Mouse (Mus musculus): Measurements from ENCODE around the gene Abtb1.

Abtb1 gene

DNA sequence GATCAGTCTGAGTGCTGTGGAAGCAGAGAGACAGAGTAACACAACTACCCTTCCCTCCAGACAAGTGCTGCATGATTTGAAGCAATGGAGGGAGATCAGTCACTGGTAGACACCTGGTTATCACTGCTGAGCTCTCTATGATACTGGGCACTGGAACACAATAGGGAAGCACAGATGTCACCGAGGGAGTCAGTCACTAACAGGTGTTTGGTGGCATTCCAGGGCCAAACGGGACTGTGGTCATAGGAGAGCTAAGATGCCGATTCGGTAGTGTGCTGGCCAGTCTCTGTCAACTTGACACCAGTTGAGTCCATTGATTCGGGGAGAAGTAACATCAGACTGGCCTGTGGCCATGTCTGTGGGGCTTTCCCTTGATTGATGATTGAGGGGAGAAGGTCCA is 12.7 kb upstream of the Abtb1 start:
- DNase-seq (ENCODE audit: low spot score) = no peak

DNA sequence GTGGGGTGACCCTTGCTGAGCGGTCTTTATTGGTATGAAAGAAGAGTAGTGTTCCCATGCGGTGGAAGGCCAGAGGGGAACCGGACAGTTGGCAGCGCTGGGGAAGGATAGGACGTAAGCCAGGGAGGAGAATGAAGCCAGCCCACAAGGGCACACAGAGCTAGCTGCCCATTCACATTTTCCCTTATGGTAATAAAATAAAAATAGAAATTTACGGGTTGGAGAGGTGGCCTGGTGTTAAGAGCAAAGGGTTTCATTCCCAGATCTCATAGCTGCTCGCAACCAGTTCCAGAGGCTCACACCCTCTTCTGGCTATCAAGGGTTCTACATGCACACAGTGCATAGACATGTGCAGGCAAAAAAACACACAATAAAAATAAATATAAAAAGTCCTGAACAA is 8.2 kb upstream of the Abtb1 start:
- no peak for DNase-seq (ENCODE audit: low spot score)

DNA sequence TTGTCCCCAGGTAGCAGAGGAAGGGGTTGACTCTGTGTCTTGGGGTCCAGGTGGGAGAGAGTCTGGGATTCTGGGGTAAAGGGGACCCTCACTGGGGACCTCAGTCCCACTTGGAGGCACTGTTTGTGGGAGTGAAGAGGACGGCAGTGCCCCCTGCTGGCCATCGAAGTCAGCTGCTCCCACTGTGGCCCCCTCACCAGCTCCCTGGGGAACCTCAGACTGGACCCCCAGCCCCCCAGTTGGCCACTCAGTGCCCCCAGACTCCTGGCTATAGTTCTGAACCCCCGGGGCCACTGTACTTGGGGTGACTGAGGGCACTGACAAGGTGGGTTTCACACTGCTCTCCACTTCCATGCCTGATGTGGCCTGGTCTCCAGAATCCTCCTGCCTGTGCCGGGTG is 7.5 kb upstream of the Abtb1 start:
- no peak for DNase-seq (ENCODE audit: low spot score)

DNA sequence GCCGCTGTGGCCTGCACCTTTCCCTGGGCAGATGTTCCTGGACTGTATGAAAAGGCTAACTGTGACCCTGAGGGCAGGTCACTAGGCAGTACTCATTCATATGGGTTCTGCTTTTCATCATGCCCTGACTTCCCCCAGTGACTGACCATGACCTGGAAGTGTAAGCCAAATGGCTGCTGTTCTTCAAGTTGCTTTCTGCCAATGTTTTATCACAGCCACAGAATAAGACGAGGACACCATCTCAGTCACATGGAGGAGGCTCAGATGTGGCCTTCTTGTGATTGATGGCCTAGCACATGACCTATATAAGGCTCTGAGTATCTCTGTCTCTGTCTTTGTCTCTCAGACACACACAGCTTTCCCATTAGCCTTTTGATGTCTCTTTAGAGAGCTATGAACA is 5.8 kb upstream of the Abtb1 start:
- DNase-seq (ENCODE audit: low spot score) = no peak

DNA sequence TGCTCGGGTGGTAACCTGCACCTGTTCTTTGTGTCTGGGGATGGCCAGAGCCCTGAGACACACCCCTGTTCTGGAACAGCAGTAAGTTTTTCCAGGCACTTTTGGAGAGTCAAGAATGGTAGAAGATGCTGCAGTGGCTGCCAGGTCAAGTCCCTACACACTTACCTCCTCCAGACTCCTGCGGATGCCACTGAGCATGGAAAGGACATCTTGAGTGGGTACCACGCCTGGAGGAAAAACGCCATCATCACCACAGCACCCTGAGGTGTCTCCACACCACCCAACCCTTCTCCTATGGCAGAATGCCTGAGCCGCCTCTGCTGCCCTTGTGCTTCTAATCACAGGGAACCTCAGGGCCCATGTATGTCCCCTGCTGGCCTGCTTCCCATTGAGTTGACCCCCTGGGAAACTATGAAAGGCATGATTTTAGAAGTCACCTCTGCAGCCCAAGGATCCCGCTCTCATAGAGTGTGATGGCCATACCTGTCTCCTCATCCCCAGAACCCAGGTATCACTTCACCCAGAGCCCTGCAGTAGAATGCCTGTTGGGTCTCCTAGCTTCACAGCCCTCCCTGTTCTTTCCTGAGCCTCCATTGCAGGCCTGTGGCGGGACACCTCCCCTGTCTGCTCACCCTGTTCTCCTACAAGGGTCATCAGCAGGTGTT is 3.2 kb upstream of the Abtb1 start:
- no peak for DNase-seq (ENCODE audit: low spot score)

DNA sequence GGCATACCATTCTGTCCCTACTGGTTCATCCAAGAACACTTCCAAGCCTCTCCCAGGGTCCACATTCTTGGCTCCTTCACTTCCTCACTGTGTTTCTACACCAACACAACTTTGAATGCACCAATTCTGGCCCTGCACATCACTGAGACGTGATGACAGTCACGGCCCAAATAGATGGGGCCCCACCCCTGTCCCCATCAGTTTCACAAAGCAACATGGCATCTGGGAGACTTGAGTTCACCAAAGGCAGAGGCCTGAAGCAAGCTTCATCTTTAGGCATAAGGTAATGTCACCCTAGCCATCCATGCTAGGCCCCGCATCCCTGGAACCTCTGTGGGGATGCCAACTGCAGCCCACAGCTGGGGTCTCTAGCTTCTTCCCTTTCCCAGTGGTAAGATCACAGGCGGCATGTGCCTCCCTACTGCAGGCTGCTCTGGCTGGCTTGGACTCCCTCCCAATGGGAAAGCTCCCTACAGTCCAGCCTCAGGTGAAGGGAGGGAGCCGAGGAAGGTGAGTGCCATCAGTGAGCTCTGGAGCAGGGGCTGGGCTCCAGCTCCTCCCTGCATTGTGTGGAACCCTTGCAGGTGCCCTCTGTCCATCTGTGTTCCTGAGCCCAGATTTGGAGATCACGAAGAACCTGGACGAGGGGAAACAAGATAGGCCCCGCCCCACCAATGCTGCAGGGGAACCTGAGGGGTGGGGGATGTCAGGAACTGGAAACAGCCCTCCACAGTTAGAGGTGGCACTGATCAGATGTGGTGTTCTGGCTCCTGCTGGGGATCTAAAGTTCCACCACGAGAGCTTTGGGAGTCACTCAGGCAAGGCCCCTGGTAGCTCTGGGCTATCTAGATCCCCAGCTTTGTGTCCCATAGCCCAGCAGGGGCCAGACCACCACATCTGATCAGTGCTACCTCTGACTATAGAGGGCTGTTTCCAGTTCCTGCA is 2.3 kb upstream of the Abtb1 start:
- no peak for DNase-seq (ENCODE audit: low spot score)

DNA sequence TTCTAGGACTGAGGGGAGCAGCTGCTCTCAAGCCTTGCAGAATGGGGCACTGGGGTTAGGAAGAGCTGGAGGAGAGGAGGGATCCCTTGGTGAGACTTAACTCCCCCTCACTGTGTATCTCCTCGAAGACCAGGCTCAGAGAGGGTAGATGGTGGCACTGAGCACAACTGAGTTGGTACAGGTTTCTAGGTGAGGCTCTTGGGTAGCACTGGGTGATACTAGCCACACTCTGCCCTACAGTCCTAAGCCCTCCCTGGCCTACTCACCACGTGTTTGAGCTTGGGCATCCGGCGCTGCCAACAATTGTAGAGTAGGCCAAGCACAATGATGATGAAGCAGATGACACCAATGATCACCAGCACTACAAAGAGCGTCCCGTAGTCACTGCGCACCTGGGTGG is 1.5 kb upstream of the Abtb1 start:
- no peak for DNase-seq (ENCODE audit: low spot score)

DNA sequence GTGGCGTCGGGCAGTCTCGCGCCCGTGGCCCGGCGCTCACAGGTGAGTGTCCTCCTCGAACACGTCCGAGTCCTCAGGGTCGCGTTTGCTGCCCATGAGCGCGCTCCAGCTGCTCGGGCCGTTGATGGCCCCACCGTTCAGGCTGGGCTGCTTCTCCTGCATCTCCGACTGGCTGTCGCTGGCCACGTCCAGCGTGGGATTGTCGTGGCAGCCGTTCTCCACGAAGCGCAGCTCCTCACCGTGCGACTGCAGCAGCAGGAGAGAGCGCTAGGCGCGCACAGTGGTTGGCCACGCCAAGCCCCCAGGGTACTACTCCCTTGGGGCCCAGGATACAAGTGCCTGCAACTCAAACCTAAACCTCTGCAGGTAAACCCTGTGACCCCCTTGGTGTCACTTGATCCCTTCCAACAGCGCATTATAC is 957 bp upstream of the Abtb1 start:
- no peak for DNase-seq (ENCODE audit: low spot score)

DNA sequence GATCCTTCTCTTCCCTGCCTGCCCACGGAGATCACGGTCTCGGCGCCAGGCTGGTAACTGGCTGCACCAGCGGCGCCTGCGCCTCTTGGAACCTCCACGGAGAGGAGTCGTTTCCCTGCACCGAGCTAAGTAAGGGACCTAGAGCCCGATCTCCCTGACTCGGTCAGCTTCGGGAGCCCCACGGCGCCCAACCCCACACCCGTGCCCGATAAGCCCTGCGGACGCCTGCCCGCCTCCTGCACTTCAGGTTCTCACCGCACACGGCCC is 337 bp downstream of the Abtb1 start:
- no peak for DNase-seq (ENCODE audit: low spot score)

DNA sequence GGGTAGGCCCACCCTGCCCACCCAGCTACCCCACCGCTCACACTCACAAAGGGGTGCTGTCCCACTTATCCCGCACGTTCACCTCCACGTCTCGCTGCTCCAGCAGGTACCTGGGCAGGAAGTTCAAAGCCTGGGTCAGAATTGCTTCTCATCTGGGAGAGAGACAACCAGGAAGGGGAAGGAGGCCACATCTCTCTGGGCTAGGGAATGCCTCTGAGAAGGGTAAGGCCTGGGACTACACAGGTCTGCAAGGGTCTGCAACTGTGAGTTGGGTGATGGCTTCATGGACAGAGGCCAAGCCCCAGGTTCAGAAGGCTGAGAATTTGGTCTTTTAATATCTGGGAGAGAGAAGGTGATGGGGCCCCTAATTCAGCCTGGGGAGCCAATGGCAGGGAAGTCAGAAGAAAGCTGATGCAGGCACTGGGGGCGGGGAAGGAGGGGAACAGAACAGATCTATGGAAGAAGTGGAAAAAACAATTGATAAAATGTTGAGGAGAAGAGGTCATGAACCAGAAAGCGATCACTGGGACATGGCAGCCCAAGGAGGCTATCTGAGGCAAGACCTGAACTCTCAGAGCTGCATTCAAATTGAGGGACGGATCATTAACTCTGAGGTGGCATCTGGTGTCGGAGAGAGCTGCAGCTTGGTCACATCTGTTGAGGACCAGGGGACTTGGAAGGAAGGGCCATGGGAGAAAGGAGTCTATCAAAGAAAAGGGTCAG is 832 bp downstream of the Abtb1 start:
- DNase-seq (ENCODE audit: low spot score) = no peak

DNA sequence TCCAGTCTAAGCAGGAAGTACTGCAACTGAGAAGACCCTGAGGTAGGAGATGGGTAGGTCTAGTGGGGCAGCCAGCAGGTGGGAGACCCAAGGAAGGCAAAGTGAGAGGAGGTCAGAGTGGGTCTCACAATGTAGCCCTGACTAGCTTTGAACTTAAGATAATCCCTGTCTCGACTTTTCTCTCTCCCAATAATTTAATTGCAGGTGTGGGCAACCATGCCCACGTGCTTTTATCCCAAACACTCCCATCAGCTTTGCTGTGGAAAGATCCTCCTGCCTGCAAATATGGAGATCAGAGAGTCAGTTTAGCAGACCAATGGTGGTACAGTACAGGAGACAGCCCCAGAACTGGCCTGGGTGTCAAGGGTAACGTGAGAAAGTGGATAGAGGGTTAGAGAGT is 1.6 kb downstream of the Abtb1 start:
- no peak for DNase-seq (ENCODE audit: low spot score)

DNA sequence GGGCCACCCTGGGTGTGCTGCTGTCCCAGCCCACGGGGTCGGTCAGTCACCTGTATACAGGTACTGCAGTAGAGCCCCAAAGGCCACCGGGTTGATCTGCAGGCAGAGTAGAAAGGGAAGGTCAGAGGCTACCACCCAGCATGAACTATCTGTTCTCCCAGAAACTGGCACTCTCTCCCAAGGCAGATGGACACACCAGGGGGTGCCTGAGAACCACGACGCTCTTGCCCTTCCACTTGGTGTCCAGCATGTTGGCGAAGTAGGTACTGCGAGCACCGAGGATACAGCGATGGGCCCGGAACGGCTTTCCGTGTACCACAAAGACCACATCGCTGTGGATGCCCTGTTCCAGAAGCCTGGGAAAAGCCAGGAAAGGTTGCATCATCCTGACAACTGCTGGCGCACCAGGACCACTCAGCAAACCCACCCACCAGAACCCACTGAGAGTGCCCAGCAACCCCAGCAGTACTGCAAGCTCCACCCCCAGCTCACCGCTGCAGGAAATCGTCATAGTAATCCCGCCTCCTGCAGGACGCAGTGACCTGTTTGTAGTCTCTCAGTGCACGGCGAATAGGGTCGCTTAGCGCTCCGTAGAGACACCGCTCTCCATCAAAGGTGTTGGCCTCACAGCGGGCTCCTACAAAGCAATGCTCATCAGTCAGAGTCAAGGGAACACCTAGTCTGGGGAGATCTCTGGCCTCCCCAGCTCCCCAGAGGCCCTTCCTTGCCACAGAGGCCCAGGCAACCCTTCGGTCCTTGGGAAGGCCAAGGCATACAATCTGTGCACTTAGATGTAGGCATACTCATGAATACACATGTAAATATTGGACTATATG is 2.4 kb downstream of the Abtb1 start:
- no peak for DNase-seq (ENCODE audit: low spot score)

DNA sequence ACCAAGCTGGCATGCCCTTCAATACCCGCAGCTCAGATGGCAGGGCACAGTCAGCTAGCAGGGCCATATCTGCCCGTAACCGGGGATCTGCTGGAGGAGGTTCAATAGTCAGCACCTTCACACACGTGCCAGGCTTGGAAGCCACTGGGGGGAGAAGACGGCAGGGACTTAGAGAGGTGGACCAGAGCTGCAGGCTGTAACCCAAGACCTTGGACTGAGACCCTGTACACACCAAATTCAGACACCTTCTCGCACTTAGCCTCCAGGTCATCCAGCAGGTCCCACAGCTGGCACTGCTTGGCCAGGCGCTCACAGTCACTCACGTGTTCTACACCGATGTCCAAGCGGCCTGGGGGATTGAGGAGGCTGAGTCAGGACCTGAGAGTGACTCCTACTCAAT is 3.2 kb downstream of the Abtb1 start:
- no peak for DNase-seq (ENCODE audit: low spot score)

DNA sequence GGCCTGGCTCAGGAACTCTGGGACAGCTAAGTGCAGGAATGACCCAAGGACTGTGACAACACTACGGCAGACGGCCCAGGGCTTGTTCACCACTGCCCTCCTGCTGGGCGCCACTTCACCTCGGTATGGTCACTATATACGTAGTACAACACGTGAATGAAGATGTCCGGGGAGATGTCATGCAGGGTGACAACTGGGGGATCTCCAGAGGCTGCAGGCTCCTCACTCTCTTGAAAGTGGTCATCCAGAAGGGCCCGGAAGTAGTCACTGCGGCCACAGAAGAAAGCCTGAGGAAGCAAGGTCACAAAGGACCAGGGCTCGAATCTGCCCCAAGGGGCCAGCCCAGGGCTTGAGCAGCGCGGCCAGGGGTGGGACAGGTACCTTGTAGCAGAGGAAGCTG is 3.8 kb downstream of the Abtb1 start:
- DNase-seq (ENCODE audit: low spot score) = no peak

DNA sequence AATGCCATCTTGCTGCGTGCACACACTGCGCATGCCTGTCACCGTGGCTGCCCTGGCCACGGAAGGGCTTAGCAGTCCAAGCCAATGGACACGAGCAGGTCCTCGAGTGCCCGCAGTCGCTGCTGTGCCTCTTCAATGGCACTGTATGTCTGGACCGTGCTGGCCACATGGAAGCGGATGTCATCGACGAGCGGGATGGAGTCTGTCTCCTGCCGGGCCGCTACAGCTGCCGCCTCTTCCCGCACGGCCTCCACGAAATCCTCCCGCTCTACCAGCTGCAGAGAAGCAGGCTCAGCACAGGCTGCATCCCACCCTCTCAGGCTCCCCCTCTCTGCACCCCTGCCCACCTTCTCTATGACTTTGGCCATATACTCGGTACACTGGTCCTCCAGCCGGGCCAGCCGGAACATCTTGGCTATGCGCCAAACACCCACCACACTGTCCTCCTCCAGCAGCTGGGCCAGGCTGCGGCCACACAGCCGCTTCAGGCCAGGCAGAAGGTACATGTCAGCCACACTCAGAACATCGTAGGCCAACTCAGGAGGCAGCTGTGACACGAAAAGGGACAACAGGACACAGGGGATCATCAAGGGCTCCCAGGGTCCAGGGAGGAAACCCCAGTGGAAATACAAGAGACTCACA is 5.5 kb downstream of the Abtb1 start:
- DNase-seq (ENCODE audit: low spot score) = no peak

DNA sequence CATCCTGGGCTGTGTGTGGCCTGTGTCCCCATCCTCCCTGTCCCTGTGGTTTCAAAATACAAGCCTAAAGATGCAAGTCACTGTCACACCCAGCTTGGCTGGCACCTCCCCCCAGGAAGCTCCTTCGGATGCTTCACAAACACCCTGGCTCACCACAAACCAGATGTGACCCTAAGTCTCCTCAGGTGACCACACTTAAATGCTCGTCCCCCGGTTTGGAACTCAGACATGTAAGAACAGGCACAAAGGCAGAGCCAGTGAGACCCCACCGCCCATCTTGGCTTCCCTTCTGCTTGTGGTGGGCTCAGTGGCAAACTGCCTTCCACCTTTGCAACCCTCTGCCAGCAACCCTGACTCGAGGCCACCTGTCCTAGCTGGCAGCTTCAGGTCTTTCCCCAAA is 6.7 kb downstream of the Abtb1 start:
- no peak for DNase-seq (ENCODE audit: low spot score)

DNA sequence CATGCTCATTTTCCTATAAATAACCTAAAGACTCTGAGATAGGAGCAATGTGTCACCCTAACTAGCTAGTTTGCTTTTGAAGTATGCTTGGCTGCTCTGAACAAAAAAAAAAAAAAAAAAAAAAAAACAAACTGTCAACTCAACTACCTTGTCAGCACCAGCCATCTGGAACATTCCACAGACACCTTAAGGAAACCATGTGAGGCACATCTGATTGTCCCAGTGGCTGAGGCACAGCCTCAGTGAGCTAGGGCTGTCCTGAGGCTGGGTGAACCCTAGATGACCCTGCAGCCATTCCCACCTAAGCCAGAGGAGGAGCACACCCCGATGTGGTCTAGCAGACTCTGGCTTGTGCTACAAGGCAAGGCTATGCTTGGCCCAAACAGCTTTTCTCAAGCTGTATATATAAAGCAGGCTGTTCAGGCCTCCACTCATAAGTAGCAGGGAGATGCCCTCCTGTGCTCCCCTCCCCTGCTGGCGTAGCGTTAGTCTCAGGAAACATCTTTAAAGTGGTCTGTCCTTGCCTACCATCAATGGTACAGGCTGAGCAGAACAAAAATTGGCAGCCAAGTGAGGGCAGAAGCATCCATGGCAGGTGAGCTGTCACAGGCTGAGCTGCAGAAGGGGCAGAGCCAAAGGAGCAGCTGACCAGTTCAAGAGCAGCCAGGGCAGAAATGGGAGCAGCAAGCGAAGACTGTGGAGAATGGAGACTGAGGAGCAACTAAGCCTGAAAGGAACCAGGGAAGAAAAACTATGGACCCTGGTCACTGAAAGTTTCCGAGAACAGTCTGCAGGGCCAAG is 8.2 kb downstream of the Abtb1 start:
- DNase-seq (ENCODE audit: low spot score) = no peak

DNA sequence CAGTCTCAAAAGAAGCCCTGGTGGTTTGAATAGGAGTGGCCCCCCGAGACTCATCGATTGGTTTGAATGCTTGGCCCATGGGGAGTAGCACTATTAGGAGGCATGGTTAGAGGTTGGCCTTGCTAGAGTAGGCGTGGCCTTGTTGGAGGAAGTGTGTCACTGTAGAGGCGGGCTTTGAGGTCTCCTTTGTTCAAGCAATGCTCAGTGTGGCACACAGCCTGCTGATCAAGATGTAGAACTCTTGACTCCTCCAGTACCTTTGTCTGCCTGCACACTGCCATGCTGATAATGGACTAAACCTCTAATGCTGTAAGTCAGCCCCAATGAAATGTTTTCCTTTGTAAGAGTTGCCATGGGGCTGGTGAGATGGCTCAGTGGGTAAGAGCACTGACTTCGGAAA is 9.1 kb downstream of the Abtb1 start:
- DNase-seq (ENCODE audit: low spot score) = no peak

DNA sequence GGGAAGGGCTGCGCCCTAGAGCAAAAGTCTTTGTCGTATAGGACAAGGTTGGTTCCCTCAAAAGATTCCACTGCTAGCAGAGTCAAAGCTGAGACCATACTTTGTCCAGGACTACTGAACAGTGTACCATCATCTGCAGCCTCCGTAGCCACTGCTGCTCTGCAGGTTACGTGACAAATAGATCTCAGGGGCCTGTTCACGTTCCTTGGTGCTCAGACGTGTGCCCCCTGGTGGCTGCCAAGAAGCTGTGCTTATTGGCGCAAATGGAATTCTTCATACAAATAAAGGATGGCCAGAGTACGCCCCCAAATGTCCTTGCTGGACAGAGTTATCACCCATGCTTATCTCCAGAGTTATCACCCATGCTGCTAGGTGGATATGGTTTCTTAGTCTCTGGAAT is 10.3 kb downstream of the Abtb1 start:
- DNase-seq (ENCODE audit: low spot score) = no peak

DNA sequence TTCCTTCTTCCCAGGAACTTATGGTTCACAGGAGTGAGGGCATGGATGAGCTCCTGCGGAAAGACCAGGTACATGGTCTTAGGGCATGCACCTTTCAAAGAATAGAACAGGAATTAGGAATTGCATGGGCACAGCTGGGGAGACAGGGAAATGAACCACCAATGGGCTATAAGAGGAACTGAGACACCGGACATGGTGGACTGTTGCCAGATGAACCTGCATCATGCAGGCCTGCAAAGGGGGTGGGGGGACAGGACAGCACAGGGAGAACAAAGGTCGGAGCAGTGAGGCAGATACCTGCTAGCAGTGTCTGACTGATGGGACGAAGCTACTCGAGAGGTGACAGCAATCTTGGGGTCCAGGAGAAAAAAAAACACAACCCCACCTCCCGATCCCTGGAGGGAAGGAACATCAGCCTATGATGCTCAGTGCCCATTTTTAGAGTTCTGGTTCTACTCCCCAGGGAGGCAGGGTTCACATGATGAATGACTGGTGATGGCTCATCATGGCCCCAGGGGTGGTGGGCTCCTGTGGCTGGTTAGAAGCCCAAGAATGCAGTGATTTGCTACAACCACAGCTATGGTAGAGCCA is 11.6 kb downstream of the Abtb1 start:
- DNase-seq (ENCODE audit: low spot score) = no peak

DNA sequence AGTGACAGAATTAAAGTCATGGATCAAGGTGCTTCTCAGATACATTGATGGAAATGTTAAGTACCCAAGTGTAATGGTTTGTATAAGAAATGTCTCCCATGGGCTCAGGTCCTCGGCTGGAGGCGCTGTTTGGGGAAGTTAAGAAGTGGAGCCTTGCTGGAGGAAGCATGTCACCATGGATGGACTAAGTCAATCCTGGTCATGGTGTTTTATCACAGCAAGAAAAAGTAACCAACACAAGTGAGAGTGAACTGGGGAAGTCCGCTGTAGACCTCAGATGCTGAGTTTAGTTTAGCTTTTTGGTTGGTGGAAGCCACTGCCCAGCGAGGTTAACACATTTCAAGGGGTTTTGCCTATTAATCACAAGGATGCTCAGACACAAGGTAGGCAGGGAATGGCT is 12.2 kb downstream of the Abtb1 start:
- DNase-seq (ENCODE audit: low spot score) = no peak
